Mouse (Mus musculus) T-helper 17 cell (primary cell): Measurements from ENCODE around the gene Lurap1.

Experiments
- in situ Hi-C, 2 experiments: fragments of 300-600 bp; cut with MboI, MseI; formaldehyde crosslinking; loops; 1 replicate in 1 of 2; 2 replicates in 1 of 2; pipeline ENCODE4 v1.15.1; 2025; ENCODE audit warnings: high pct_unique_total_duplicates in 2 of 2

Gene Lurap1

GRCm38 (mm10) chr4:116162142-116162541, 11.0 kb upstream of the Lurap1 start:
- in situ Hi-C loops: no loop called here

DNA sequence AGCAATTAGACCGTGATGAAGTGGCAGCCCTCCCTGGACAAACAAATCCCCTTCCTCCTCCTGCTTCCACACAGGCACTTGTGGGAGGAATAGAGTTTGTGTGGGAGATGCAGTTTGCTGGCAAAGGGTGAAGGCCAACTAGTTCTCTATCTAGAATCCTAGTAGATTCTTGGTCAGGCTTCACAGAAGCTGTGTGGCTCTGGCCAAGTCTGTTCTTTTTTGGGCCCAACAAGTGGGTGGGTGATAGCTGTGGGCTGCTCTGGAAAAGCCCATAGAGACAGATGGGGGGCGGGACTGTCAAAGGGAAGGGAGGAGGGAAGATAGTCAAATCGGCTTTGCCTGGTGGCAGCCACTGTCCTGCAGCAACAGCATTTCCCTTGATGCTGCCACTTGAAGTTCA, 9.6 kb upstream of the Lurap1 start:
- in situ Hi-C loops: no loop called here

- in situ Hi-C loops: no loop called here
Observed at GRCm38 (mm10) chr4:116159912-116160311, 8.8 kb upstream of the Lurap1 start.

DNA sequence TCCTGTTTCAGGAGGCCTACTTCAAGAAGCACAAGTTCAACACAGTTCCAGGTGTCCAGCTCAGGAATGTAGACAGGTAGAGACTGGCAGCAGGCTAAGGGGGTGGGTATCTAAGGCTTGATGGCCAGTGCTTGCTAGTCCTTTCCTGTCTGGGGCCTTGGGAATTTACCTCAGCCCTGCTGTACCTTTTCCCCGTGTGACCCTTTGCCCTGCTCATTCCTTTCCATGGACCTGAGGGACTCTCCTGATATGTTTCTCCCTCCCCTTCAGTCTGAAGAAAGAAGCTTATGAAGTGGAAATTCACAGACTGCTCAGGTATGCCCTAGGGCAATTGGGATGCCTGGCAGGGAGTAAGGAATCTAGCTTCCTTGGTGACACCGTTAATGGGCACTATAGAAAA, 6.7 kb upstream of the Lurap1 start:
- in situ Hi-C loops: no loop called here

- in situ Hi-C loops: no loop called here
Observed at GRCm38 (mm10) chr4:116152702-116153101, 1.6 kb upstream of the Lurap1 start.

DNA sequence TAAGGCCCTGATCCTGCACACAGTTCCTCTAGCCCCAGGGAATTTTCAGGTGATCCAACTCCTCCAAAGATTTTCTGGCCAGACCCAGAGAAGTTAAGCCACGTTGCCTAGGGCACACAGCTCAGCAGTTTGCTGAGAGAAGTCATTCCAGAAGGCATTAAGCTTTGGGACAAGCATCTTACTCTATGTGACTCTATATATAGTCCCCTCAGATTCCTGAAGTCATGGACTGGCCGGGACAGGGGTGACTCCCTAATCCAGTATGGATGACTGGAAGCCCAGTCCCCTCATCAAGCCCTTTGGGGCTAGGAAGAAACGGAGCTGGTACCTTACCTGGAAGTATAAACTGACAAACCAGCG, 296 bp downstream of the Lurap1 start:
- in situ Hi-C loops: no loop called here

DNA sequence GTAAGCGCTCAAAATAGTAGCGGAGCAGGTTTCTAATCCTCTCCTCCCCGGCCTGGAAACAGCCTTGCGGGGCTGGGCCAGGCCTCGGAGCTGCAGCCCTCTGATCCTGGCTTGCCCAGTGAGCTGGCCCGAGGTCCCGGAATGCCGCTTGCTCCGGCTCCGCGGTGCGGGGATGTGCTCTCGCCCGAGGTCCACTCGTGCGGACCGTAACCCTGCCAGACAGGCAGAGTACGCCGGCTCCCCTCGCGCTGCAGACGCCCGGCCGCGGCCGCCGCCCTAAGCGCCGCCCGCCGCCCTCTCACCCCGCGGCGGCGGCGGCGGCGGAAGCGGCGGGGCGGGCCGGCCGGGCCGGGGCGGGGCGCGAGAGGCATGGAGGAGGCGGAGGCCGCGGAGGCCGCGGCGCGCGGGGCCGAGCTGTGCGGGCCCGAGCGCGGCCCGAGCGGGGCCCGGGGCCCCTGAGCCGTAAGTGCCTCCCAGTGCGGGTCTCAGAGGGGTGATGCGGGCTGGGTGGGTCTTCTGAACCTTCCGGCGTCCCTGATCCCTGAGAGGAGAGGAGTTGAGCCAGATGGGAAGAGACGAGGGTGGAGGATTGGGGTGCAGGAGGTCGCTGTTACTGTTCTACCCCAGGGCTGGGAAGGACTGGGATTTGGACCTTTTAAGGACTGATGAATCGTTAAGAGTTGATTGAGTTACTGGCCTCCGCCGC, 829 bp downstream of the Lurap1 start:
- in situ Hi-C loops: no loop called here

- in situ Hi-C loops: no loop called here
Observed at GRCm38 (mm10) chr4:116149812-116150155, 1.4 kb downstream of the Lurap1 start.

DNA sequence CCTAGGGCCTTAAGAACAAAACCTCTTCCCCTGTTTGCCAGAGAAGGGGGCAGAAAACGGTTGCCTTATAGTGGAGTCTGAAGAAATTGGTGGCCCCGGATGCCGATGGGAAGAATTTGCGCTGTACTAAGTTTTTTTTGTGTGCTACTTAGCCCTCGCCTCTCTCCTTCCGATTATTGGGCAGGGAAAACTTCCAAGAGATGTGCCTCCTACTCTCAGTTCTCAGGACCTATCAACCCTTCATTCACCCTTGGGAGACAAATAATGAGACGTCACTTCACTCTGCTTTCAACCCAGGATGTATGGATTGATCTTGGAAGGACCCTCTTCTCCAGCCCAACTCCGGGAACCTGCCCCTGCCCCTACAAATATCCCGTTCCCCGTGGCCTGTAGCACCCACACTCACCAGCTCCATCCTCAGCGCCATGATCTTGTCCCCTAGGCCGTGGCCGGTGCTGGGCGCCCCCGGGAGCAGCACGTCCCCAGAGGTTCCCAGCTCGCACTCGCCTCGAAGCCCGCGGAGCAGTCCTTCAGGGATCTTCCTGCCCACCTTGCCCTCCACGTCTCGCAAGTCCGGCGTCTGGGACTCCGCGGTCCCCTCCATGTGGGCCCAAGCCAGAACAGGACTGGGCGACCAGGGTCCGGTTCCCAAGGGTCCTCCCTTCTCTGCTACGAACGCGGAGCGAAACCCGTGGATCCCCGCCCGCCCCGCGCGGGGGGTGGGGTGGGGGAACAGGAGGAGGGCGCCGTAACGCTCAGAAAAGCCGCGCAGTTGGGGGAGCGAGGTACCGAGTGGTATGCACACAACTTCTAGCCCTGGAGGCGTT, 7.0 kb downstream of the Lurap1 start:
- in situ Hi-C loops: no loop called here

DNA sequence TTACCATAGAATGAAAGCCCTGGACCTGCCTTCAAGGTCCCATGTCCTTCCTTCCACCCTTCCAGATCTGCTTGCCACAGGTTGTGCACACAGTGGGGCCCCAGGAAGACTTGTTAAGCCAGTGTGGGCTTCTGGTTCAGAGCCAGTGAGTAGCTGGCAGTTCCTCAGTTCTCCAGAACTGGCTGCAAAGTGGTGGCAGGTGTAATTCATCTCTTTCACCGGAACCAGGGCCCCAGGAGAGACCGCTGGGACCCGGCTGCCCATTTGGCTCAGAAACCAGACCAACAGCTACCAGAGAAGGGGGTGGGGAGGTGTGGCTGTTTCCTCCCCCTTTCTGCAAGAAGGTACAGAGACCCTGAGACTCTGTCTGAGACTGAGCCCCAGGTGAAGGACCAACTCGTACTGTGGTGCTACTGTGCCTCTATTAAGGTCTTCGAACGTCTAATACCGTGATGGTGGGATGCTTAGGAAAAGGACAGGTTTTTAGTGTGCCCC, 7.8 kb downstream of the Lurap1 start:
- in situ Hi-C loops: no loop called here

- in situ Hi-C loops: no loop called here
Observed at GRCm38 (mm10) chr4:116142269-116142668, 8.9 kb downstream of the Lurap1 start.

- in situ Hi-C loops: no loop called here
Observed at GRCm38 (mm10) chr4:116141736-116142135, 9.4 kb downstream of the Lurap1 start.

- in situ Hi-C loops: no loop called here
Observed at GRCm38 (mm10) chr4:116140801-116141574, 10.2 kb downstream of the Lurap1 start.

- in situ Hi-C loops: no loop called here
Observed at GRCm38 (mm10) chr4:116137421-116137996, 13.6 kb downstream of the Lurap1 start.

DNA sequence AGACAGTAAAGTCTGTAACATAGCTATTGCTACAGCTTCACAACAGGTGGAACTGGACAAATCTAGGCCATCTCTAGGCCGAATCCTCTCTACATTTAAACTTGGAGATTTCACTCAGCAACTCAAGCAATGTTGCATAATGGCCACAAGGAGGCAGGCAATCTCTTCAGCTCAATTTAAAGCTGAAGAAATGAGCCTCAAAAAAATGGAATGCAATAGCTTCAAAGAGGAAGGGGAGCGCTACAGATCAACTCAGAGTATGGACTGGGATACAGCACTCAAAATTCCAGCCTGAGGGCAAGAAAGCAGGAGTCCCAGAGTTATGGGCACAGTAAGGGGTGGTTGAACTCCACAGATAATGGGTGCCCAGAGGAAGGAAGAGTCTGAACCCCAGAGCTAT, 16.1 kb downstream of the Lurap1 start:
- in situ Hi-C loops: no loop called here

- in situ Hi-C loops: no loop called here
Observed at GRCm38 (mm10) chr4:116133126-116133525, 18.0 kb downstream of the Lurap1 start.

DNA sequence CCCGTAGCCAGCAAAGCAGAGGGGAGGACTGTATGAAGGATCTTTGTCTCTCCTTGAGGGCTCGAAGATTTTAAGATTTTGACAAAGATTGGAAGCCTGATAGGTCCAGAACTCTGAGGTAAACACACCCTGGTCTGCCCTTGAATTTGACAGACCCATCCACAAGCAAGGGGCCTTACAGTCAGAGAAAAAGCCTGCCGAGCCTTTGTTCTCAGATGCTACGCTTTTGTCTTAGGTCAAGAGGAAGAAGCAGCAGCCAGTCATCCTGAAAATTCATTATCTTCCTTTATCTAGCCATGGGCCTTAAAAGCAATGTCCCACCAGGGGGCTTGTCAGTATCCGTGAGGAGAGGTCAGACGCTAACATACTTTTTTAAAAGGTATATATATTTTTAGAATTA, 23.2 kb downstream of the Lurap1 start:
- in situ Hi-C loops: no loop called here

GRCm38 (mm10) chr4:116125803-116126386, 25.2 kb downstream of the Lurap1 start:
- in situ Hi-C loops: no loop called here

GRCm38 (mm10) chr4:116123602-116124519, 27.3 kb downstream of the Lurap1 start, which contains the start of the genes Rad54l and Pomgnt1:
Rad54l (minus strand) TSS chr4:116123690.
Pomgnt1 (plus strand) TSS chr4:116123840.
- in situ Hi-C loops: no loop called here

- in situ Hi-C loops: no loop called here
Observed at GRCm38 (mm10) chr4:116122762-116123161, 28.4 kb downstream of the Lurap1 start.
